Mouse (Mus musculus) liver, adult 2 months (tissue): ENCODE results near the gene Tspan11. TPM values are rescaled to one million over a fixed set of nuclear protein-coding genes. Genes with fewer than 3 reads are reported as not detected.

Experiments
- DNase-seq: peaks from one replicate; pipeline ENCODE4 v3.0.0-alpha.2; 2011; ENCODE audit warnings: low read depth, low spot score; ENCODE audit errors: extremely low read depth
- H3K27ac ChIP-seq: fragments of 200-500 bp; replicated peaks from 2 replicates; pipeline ENCODE4 v1.5.1; 2012; ENCODE audit warnings: low read depth, mild to moderate bottlenecking, control low read depth, inconsistent platforms, low read length; ENCODE audit not compliant: insufficient read depth
- H3K27me3 ChIP-seq: fragments of 200-500 bp; 2 replicates; pipeline ENCODE4 v1.6.1; 2012; ENCODE audit warnings: mild to moderate bottlenecking, moderate library complexity, low read length, inconsistent platforms; ENCODE audit not compliant: control insufficient read depth, insufficient read depth
- H3K36me3 ChIP-seq: fragments of 200-500 bp; 2 replicates; pipeline ENCODE4 v1.6.1; 2012; ENCODE audit warnings: low read length, inconsistent platforms; ENCODE audit not compliant: control insufficient read depth, insufficient read depth
- H3K4me1 ChIP-seq: fragments of 200-500 bp; 2 replicates; pipeline ENCODE4 v1.6.1; 2011; ENCODE audit warnings: low read length; ENCODE audit not compliant: control insufficient read depth, insufficient read depth
- H3K4me3 ChIP-seq: fragments of 200-500 bp; 2 replicates; pipeline ENCODE4 v1.5.1; 2011; ENCODE audit warnings: low read depth, mild to moderate bottlenecking, control low read depth, low read length, moderate library complexity; ENCODE audit not compliant: insufficient read depth
- H3K79me2 ChIP-seq: fragments of 200-500 bp; 2 replicates; pipeline ENCODE4 v1.6.1; 2012; ENCODE audit warnings: inconsistent platforms, mild to moderate bottlenecking, low read length, moderate library complexity; ENCODE audit not compliant: control insufficient read depth, insufficient read depth
- H3K9ac ChIP-seq: fragments of 200-500 bp; 2 replicates; pipeline ENCODE4 v1.6.1; 2012; ENCODE audit warnings: low read depth, mild to moderate bottlenecking, control low read depth, inconsistent platforms, low read length
- CTCF ChIP-seq: fragments of 200-500 bp; IDR thresholded peaks from 2 replicates; pipeline ENCODE4 v1.5.1; 2011; ENCODE audit warnings: low read depth, low read length, control low read depth
- POLR2A ChIP-seq: fragments of 200-500 bp; IDR thresholded peaks from 2 replicates; pipeline ENCODE4 v1.6.1; 2011; ENCODE audit warnings: low read length, control low read depth; ENCODE audit not compliant: insufficient read depth; ENCODE audit errors: extremely low read depth
- WGBS: fragments of 180-500 bp; shearing (Covaris S2); methylation state at CpG from one replicate; pipeline ENCODE4 v1.1.7; 2018; 5-methylcytosine and 5-hydroxymethylcytosine counted together
- polyA plus RNA-seq: library from polyadenylated mRNA; depleted of rRNA; stranded (reverse); fragments of >200 nt; gene quantifications from 2 replicates; pipeline ENCODE4 v1.2.3, GENCODE M21; 2012
- total RNA-seq: library from RNA; depleted of rRNA; stranded (reverse); fragments of >200 nt; gene quantifications from 2 replicates; pipeline ENCODE4 v1.2.3, GENCODE M21; 2014

Gene Tspan11
- total and polyA plus RNA-seq, 2 experiments, result under 0.01 TPM; not detected in 1

DNA sequence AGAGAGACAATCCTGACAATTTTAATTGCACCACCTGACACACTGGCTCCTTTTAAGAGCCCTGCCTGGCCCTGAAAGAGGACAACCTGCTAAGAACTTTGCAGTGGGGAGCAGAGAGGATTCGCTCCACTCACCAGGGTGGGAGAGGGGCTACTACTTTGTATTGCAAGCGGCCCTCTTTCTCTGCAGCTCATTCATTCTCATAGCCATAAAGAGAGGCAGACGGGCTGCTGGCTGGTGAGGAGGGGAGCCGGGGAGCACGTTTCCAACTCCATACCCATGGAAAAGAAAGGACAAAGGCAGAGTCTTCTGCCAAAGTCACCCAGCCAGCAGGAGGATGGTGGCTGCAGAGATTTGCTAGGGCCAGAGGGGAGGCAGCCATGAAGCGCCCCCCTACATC, 86.2 kb downstream of the Tspan11 start:
- TF ChIP-seq CTCF (no peak), POLR2A (no peak)
- H3K27ac ChIP-seq, result no peak overlapping the region
- 89% methylated on average over 6 of the region's 6 CpGs for WGBS
- DNase-seq, result no peak
- no peak overlapping the region for H3K9ac ChIP-seq
- no peaks in the 10 kb centered on the region for H3K4me1 ChIP-seq
- no peaks in the 10 kb centered on the region for H3K36me3 ChIP-seq
- no peaks in the 10 kb centered on the region for H3K79me2 ChIP-seq
- H3K4me3 ChIP-seq, result no peak overlapping the region
- no peaks in the 10 kb centered on the region for H3K27me3 ChIP-seq

DNA sequence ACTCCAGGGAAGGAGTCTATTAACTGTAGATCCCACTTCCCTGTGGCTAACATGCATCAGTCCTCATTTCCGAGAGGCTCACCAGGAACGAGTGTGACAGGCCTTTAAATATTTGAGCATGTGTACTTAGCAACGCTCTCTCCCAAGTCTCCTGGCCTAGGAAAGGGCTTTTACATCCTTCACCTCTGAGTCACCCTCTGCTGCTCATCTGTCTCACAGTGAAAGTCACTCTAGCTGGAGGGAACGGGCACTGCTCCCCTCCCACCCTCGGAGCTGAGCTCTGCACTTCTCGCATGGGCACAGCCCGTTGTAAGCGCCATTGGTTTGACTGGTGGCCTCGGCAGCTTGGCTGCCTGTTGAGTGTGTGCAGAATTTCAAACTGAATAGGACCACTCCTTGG, 86.6 kb downstream of the Tspan11 start:
- no peak for DNase-seq
- Histone ChIP-seq H3K79me2 (no peaks in the 10 kb centered on the region), H3K36me3 (no peaks in the 10 kb centered on the region), H3K27ac (no peak overlapping the region), H3K4me3 (no peak overlapping the region), H3K4me1 (no peaks in the 10 kb centered on the region), H3K27me3 (no peaks in the 10 kb centered on the region), H3K9ac (no peak overlapping the region)
- 92% methylated on average over 9 of the region's 9 CpGs for WGBS
- no peak for TF ChIP-seq POLR2A
- no peak for TF ChIP-seq CTCF

DNA sequence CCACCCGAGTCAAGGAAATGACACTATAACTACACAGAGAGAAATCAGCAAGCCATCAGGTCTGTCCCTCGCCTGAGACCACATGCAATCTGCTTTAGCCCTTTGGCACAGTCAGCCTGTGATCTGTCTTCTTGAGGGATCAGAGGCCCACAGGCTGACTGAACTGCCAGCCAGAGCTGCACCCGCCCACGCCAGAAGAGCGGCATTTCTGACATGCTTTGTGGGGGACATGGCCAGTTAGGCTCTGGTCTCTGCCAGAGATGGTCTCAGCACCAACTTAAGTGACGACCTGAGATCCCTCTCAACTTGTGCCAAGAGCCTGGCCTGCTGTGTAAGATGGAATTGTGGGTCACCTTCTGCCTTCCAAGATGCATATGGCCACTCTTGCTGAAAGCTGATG, 89.3 kb downstream of the Tspan11 start:
- Histone ChIP-seq H3K27ac (no peak overlapping the region), H3K36me3 (no peaks in the 10 kb centered on the region), H3K4me1 (no peaks in the 10 kb centered on the region), H3K79me2 (no peaks in the 10 kb centered on the region), H3K27me3 (no peaks in the 10 kb centered on the region), H3K9ac (no peak overlapping the region), H3K4me3 (no peak overlapping the region)
- DNase-seq, result no peak
- WGBS, result 88% methylated on average over 6 of the region's 6 CpGs
- no peak for TF ChIP-seq CTCF
- no peak for TF ChIP-seq POLR2A

DNA sequence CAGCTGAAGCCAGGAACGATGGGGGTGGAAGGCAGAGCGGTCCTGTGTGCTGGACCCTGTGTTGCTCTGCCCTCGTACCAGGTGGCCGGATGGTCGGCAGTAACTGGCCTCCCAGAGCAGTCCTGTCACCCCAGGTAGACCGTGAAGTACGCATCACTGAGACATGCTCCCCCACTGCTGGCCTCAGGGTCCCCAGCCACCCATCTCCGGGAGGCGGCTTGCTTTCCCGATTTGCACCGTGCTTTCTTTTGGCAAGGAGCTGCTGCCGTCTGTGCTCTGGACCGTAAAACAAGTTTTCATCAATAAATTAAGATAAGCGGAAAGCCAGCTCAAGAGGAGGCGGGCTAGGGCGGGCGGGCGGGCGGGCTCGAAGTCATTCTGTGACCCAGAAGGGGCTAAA, 91.6 kb downstream of the Tspan11 start:
- Histone ChIP-seq H3K27ac (no peak overlapping the region), H3K79me2 (no peaks in the 10 kb centered on the region), H3K27me3 (no peaks in the 10 kb centered on the region), H3K4me1 (no peaks in the 10 kb centered on the region), H3K36me3 (no peaks in the 10 kb centered on the region), H3K4me3 (no peak overlapping the region), H3K9ac (no peak overlapping the region)
- WGBS, result 96% methylated on average over 20 of the region's 20 CpGs
- DNase-seq, result no peak
- TF ChIP-seq CTCF, result no peak
- no peak for TF ChIP-seq POLR2A

DNA sequence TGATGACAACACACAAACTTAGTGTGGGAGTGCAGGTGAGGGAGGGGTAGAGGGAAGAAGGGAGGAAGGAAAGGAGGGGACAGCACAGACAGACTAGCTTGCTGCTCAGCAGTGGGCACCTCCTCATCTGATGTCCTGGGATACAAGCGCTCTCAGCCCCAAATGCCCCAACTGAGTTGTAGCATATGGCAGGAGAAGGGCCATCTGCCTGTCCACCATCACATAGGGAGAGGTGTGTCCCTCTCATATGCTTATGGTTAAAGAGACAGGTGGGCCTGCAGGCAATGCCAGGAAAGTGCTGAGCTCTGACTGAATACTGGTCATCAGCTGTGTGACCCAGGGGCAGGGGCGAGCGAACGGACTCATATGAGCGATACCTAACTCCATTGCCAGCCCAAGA, 92.4 kb downstream of the Tspan11 start:
- Histone ChIP-seq H3K79me2 (no peaks in the 10 kb centered on the region), H3K36me3 (no peaks in the 10 kb centered on the region), H3K4me3 (no peak overlapping the region), H3K9ac (no peak overlapping the region), H3K27me3 (no peaks in the 10 kb centered on the region), H3K27ac (no peak overlapping the region), H3K4me1 (no peaks in the 10 kb centered on the region)
- no peak for TF ChIP-seq CTCF
- TF ChIP-seq POLR2A, result no peak
- WGBS, result over 99% methylated on average over 5 of the region's 5 CpGs
- DNase-seq, result no peak

DNA sequence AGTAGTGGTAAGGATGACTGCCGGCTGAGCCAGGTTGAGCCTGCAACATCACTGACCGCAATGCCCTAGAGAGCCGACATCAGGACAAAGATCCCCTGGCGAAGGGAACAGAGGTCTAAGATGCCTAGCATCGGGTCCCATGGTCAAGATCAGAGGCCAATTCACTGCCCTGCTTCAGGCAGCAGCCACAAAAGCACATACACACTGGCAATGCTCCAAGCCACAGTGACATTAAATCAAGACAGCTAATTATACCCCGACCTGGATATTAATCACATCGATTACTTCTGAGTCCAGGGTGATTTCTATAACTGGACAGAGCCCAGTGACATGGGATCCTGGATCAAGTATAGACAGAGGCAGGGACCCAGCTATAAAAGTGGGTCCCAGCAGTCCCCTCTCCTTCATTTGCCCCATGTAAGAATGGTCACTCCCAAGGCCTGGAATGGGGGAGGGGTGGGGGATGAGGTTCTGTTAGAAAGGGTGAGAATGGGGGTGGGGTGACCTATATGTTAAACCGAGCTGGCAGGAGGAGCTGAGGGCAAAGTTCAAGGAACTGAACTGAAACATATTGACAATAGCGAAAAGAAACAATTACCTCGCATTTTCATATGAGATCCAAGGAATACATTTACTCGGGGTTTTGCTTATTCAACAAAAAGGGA, 93.1 kb downstream of the Tspan11 start:
- no peak for TF ChIP-seq CTCF
- no peak for TF ChIP-seq POLR2A
- H3K27me3 ChIP-seq, result no peaks in the 10 kb centered on the region
- H3K4me1 ChIP-seq, result no peaks in the 10 kb centered on the region
- no peak overlapping the region for H3K4me3 ChIP-seq
- no peak overlapping the region for H3K27ac ChIP-seq
- WGBS, result 65% methylated on average over 11 of the region's 11 CpGs
- H3K36me3 ChIP-seq, result no peaks in the 10 kb centered on the region
- H3K9ac ChIP-seq, result no peak overlapping the region
- DNase-seq, result no peak
- H3K79me2 ChIP-seq, result no peaks in the 10 kb centered on the region
